In genomic region chr15:99772277-99772880, GRCm38 (mm10) we compare ENCODE assay signal across 8 mouse cellular contexts. TPM values are rescaled to one million over a fixed set of nuclear protein-coding genes. Genes with fewer than 3 reads are reported as not detected.
DNase-seq lines count a peak whose midpoint lies in the region; ATAC-seq lines count a peak whose summit lies in the region.

No protein-coding gene starts in this region.

- peak overlapping the region; percentile 68 to 88 for H3K27ac ChIP-seq in heart, embryonic 14.5 days (replicated peaks in 1 of 2; ENCODE audit: control insufficient read depth in 1 of 2, insufficient read depth in 1 of 2, low read depth in 2 of 2, low read length in 2 of 2)
- H3K27ac ChIP-seq in liver, embryonic 12.5 days: peak overlapping the region; percentile 73

- no peaks in the 10 kb centered on the region for H3K36me3 ChIP-seq in heart, embryonic 14.5 days (ENCODE audit: control insufficient read depth, insufficient read depth, low read length)
- H3K36me3 ChIP-seq in liver, embryonic 12.5 days: no peaks in the 10 kb centered on the region
- peaks cover 2% of the 10 kb centered on the region; the same call in 1 of the 2 replicates for H3K36me3 ChIP-seq in splenic B cell, adult 2 months (ENCODE audit: control insufficient read depth, insufficient read depth, low read length, poor library complexity, severe bottlenecking)

- peak overlapping the region; percentile 79 to 90 for H3K4me3 ChIP-seq in heart, embryonic 14.5 days (ENCODE audit: control insufficient read depth in 1 of 2, insufficient read depth in 1 of 2, low read depth in 1 of 2, low read length in 2 of 2)
- peak overlapping the region; percentile 72 for H3K4me3 ChIP-seq in liver, embryonic 12.5 days

- peaks cover 0 to 13% of the 10 kb centered on the region in 2 experiments; a peak in 2 of 4 replicates for H3K4me1 ChIP-seq in heart, embryonic 14.5 days (ENCODE audit: control insufficient read depth in 2 of 2, insufficient read depth in 2 of 2, low read length in 2 of 2)
- peaks cover 29% of the 10 kb centered on the region for H3K4me1 ChIP-seq in liver, embryonic 12.5 days

- H3K9me3 ChIP-seq in heart, embryonic 14.5 days (ENCODE audit: control insufficient read depth, low read length): no peaks in the 10 kb centered on the region
- H3K9me3 ChIP-seq in liver, embryonic 12.5 days (replicated peaks): no peaks in the 10 kb centered on the region

- under 1% methylated on average over 36 of the region's 41 CpGs for WGBS in heart, embryonic 14.5 days
- WGBS in liver, embryonic 12.5 days (ENCODE audit: insufficient replicate concordance): 3% methylated on average over 41 of the region's 41 CpGs

- H3K27me3 ChIP-seq in heart, embryonic 14.5 days (ENCODE audit: control insufficient read depth, insufficient read depth, low read length): no peaks in the 10 kb centered on the region
- H3K27me3 ChIP-seq in liver, embryonic 12.5 days (replicated peaks): 0 out of 2 replicates have a peak, but pooled peaks cover 7% of the 10 kb centered on the region
- no peaks in the 10 kb centered on the region for H3K27me3 ChIP-seq in splenic B cell, adult 2 months (ENCODE audit: control insufficient read depth, insufficient read depth, low read length, poor library complexity, severe bottlenecking)

- peak; percentile 73 to 80 for DNase-seq in CD8-positive naive resting alpha-beta T cell, adult 2 months (ENCODE audit: low read depth in 2 of 2, low spot score in 2 of 2)
- peak; percentile 63 for DNase-seq in c-Kit-positive CD71-negative TER-119-negative erythroid progenitor cells, embryonic 14.5 days (ENCODE audit: low read depth)
- DNase-seq in fibroblast of lung, adult 2 months (ENCODE audit: low read depth): peak; percentile 65
- peak; percentile 94 for DNase-seq in kidney, postnatal 14 days
- DNase-seq in naive thymus-derived CD4-positive, alpha-beta T cell, adult 2 months (ENCODE audit: low read depth): peak; percentile 92
- peak; percentile 89 for DNase-seq in splenic B cell, adult 2 months (ENCODE audit: low read depth, low spot score)

- H3K9ac ChIP-seq in heart, embryonic 14.5 days (ENCODE audit: low read length): peak overlapping the region; percentile 90
- H3K9ac ChIP-seq in liver, embryonic 12.5 days: peak overlapping the region; percentile 75

- H3K4me2 ChIP-seq in heart, embryonic 14.5 days (ENCODE audit: low read length): peak overlapping the region; percentile 90
- peak overlapping the region; percentile 98 for H3K4me2 ChIP-seq in liver, embryonic 12.5 days

- peak; percentile 92 for ATAC-seq in heart, embryonic 14.5 days (ENCODE audit: insufficient number of reproducible peaks, insufficient read depth, low FRiP score, low read depth)
- ATAC-seq in liver, embryonic 12.5 days: peak; percentile 89

RNA-seq across cellular contexts. Expression of gene Cers5, which starts 0.3 kb away (rescaled TPM):
- 55.3 and 60.8 TPM in 2 replicates for polyA plus RNA-seq in heart, embryonic 14.5 days (2014; fragmentation: Nextera tagmentation; extraction: Ambion mirVana)
- polyA plus RNA-seq in liver, embryonic 12.5 days (2016; fragmentation: Nextera tagmentation; extraction: Ambion mirVana): 17.8 and 19.1 TPM in 2 replicates

RNA-seq across cellular contexts. Expression of gene Cox14, which starts 47.0 kb away (rescaled TPM):
- 230 and 237 TPM in 2 replicates for polyA plus RNA-seq in heart, embryonic 14.5 days (2014; fragmentation: Nextera tagmentation; extraction: Ambion mirVana)
- 98.3 and 98.4 TPM in 2 replicates for polyA plus RNA-seq in liver, embryonic 12.5 days (2016; fragmentation: Nextera tagmentation; extraction: Ambion mirVana)

RNA-seq across cellular contexts. Expression of gene Gpd1, which starts 55.1 kb away (rescaled TPM):
- polyA plus RNA-seq in heart, embryonic 14.5 days (2014; fragmentation: Nextera tagmentation; extraction: Ambion mirVana): 0.80 and 1.1 TPM in 2 replicates
- 7.5 and 8.0 TPM in 2 replicates for polyA plus RNA-seq in liver, embryonic 12.5 days (2016; fragmentation: Nextera tagmentation; extraction: Ambion mirVana)

Comparison
In these comparisons a context has a peak if more than half of its experiments do, and no peak if none do; other contexts are left out.
1. Peak in every context shown above with its lines: DNase-seq, ATAC-seq, H3K4me3 ChIP-seq and H3K27ac ChIP-seq.